Mouse (Mus musculus) hindbrain, embryonic 15.5 days (tissue): ENCODE data around the gene 4930595D18Rik. TPM values are rescaled to one million over a fixed set of nuclear protein-coding genes. Genes with fewer than 3 reads are reported as not detected.
A peak's percentile ranks its signal among the peaks of the same experiment; 100 is the strongest.

Experiments used
- ATAC-seq: fragments of 200-750 bp; cut with Nextera tagmentation; 2 replicates; pipeline ENCODE4 v1.8.0; 2017; ENCODE audit warnings: low read depth, moderate number of reproducible peaks, moderate TSS enrichment; ENCODE audit not compliant: low FRiP score
- H3K27ac ChIP-seq: fragments of 300-500 bp; sonication (generic); replicated peaks from 2 replicates; pipeline ENCODE4 v1.5.1; 2015; ENCODE audit warnings: mild to moderate bottlenecking, inconsistent platforms
- H3K27me3 ChIP-seq: fragments of 300-500 bp; sonication (generic); 2 replicates; pipeline ENCODE4 v1.6.1; 2015; ENCODE audit warnings: control low read depth, inconsistent platforms
- H3K36me3 ChIP-seq: fragments of 300-500 bp; sonication (generic); 2 replicates; pipeline ENCODE4 v1.6.1; 2015; ENCODE audit warnings: control low read depth, inconsistent platforms
- H3K4me1 ChIP-seq: fragments of 300-500 bp; sonication (generic); replicated peaks from 2 replicates; pipeline ENCODE4 v1.6.1; 2015; ENCODE audit warnings: control low read depth, inconsistent platforms
- H3K4me2 ChIP-seq: fragments of 300-500 bp; sonication (generic); 2 replicates; pipeline ENCODE4 v1.6.1; 2015; ENCODE audit warnings: moderate library complexity, mild to moderate bottlenecking, inconsistent platforms
- H3K4me3 ChIP-seq: fragments of 300-500 bp; sonication (generic); 2 replicates; pipeline ENCODE4 v1.5.1; 2015; ENCODE audit warnings: mild to moderate bottlenecking, inconsistent platforms
- H3K9ac ChIP-seq: fragments of 300-500 bp; sonication (generic); 2 replicates; pipeline ENCODE4 v1.6.1; 2015; ENCODE audit warnings: inconsistent platforms
- H3K9me3 ChIP-seq: fragments of 300-500 bp; sonication (generic); 2 replicates; pipeline ENCODE4 v1.6.1; 2016; ENCODE audit warnings: control low read depth, inconsistent platforms
- WGBS: fragments of 180-500 bp; shearing (Covaris S2); methylation state at CpG from one replicate; pipeline ENCODE4 v1.1.7; 2015; 5-methylcytosine and 5-hydroxymethylcytosine counted together
- polyA plus RNA-seq: library from polyadenylated mRNA; unstranded; fragments of >200 nt; fragmentation: Nextera tagmentation; extraction: Ambion mirVana; gene quantifications from 2 replicates; pipeline ENCODE4 v1.2.1, GENCODE M21; 2015

4930595D18Rik gene
- polyA plus RNA-seq, 1 experiment from 2014 or later, result not detected

DNA sequence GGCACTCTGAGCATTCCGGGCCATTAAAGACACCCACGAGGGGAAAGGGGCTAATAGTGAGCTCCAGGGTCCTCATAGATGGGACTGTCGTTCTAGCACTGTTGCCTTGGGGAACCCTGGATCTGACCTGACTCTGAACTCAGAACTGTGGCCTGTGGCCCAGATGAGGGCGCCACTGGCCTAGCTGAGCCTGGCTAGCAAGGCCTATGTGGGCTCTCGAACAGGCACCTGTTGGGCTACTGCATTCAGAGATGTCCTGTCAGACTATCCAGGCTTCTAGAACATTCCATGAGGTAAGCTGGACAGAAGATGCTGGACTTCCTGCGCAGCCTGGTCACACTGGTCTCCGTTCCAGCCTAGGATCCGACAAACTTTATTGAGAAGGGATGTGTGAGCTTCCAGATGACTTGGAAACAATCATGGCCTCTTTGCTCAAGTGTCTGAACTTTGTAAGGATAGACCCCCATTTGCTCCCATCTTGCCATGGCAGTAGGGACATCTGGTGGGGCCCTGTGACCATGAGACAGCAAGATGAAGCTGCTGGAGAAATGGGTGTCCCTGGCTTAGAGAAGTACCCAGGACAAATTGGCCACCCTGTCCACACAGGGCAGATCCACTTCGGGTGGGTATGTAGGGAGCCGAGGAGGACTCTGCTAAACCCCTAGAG, 19.0 kb downstream of the 4930595D18Rik start:
- peak overlapping the region; percentile 90 for H3K4me3 ChIP-seq
- H3K27me3 ChIP-seq, result no peaks in the 10 kb centered on the region
- H3K4me2 ChIP-seq, result peak overlapping the region; percentile 78
- WGBS, result 60% methylated on average over 10 of the region's 10 CpGs
- H3K4me1 ChIP-seq, result peaks cover 75% of the 10 kb centered on the region
- peak overlapping the region; percentile 38; the same call in 1 of the 2 replicates for H3K9ac ChIP-seq
- no peaks in the 10 kb centered on the region for H3K9me3 ChIP-seq
- peak overlapping the region; percentile 91 for H3K27ac ChIP-seq
- H3K36me3 ChIP-seq, result no peaks in the 10 kb centered on the region
- peak; percentile 0; the same call in 1 of the 2 replicates for ATAC-seq

GRCm38 (mm10) chr12:111164310-111164751, 20.0 kb downstream of the 4930595D18Rik start:
- Histone ChIP-seq H3K9ac (peak overlapping the region; percentile 42), H3K36me3 (no peaks in the 10 kb centered on the region), H3K27ac (peak overlapping the region; percentile 91), H3K4me1 (peaks cover 73% of the 10 kb centered on the region), H3K27me3 (no peaks in the 10 kb centered on the region), H3K4me2 (peak overlapping the region; percentile 59), H3K4me3 (peak overlapping the region; percentile 33), H3K9me3 (no peaks in the 10 kb centered on the region)
- peak; percentile 84 for ATAC-seq
- WGBS, result under 1% methylated on average over 13 of the region's 13 CpGs

- peak overlapping the region; percentile 58 for H3K4me2 ChIP-seq
These were observed 21.8 kb downstream of the 4930595D18Rik start for GRCm38 (mm10) chr12:111162312-111163061.

GRCm38 (mm10) chr12:111161943-111162311, 22.4 kb downstream of the 4930595D18Rik start:
- H3K27ac ChIP-seq, result peak overlapping the region; percentile 93
- WGBS, result 30% methylated on average over 7 of the region's 7 CpGs
- peak overlapping the region; percentile 30 for H3K4me3 ChIP-seq
- H3K27me3 ChIP-seq, result no peaks in the 10 kb centered on the region
- H3K4me1 ChIP-seq, result peaks cover 55% of the 10 kb centered on the region
- no peaks in the 10 kb centered on the region for H3K36me3 ChIP-seq
- peak overlapping the region; percentile 58 for H3K4me2 ChIP-seq
- no peaks in the 10 kb centered on the region for H3K9me3 ChIP-seq
- peak overlapping the region; percentile 39 for H3K9ac ChIP-seq
- no peak for ATAC-seq

More at GRCm38 (mm10) chr12:111162312-111163061, 21.8 kb downstream of the 4930595D18Rik start:
- no peaks in the 10 kb centered on the region for H3K9me3 ChIP-seq
- H3K27me3 ChIP-seq, result no peaks in the 10 kb centered on the region
- H3K27ac ChIP-seq, result peak overlapping the region; percentile 93
- peak overlapping the region; percentile 30 for H3K4me3 ChIP-seq
- H3K4me1 ChIP-seq, result peaks cover 56% of the 10 kb centered on the region
- peak; percentile 73 for ATAC-seq
- H3K36me3 ChIP-seq, result no peaks in the 10 kb centered on the region
- WGBS, result 5% methylated on average over 16 of the region's 16 CpGs
- peak overlapping the region; percentile 39 for H3K9ac ChIP-seq

DNA sequence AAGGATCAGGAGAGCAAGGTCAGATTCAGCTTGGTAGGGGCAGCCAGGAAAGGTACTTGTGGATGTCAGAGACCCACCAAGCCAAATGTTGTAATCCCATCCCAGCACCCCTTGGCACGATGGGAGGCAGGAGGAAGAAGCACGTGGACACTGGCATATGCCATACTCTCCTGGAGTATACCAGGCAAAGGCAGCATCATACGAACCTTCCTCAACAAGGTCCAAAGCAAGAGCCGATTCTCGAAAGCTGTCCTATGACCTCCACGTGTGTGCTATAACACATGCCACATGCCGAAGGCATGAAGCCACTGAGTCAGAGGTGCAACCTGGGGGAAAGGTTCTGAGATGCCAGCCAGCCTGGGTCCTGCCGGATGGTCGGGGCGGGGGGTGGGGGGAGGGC, 23.4 kb downstream of the 4930595D18Rik start:
- H3K4me1 ChIP-seq, result peaks cover 54% of the 10 kb centered on the region
- no peaks in the 10 kb centered on the region for H3K9me3 ChIP-seq
- H3K36me3 ChIP-seq, result no peaks in the 10 kb centered on the region
- ATAC-seq, result no peak
- H3K9ac ChIP-seq, result no peak overlapping the region
- no peak overlapping the region for H3K4me3 ChIP-seq
- no peak overlapping the region for H3K4me2 ChIP-seq
- H3K27me3 ChIP-seq, result no peaks in the 10 kb centered on the region
- 94% methylated on average over 10 of the region's 10 CpGs for WGBS
- H3K27ac ChIP-seq, result no peak overlapping the region

GRCm38 (mm10) chr12:111159659-111160428, 24.4 kb downstream of the 4930595D18Rik start:
- H3K36me3 ChIP-seq, result no peaks in the 10 kb centered on the region
- H3K27me3 ChIP-seq, result no peaks in the 10 kb centered on the region
- H3K27ac ChIP-seq, result no peak overlapping the region
- H3K4me3 ChIP-seq, result no peak overlapping the region
- no peak overlapping the region for H3K4me2 ChIP-seq
- 67% methylated on average over 12 of the region's 12 CpGs for WGBS
- H3K9ac ChIP-seq, result no peak overlapping the region
- H3K9me3 ChIP-seq, result no peaks in the 10 kb centered on the region
- no peak for ATAC-seq
- H3K4me1 ChIP-seq, result peaks cover 45% of the 10 kb centered on the region

GRCm38 (mm10) chr12:111155756-111156155, 28.5 kb downstream of the 4930595D18Rik start:
- no peaks in the 10 kb centered on the region for H3K36me3 ChIP-seq
- no peak overlapping the region for H3K4me3 ChIP-seq
- WGBS, result 100% methylated on average over 1 of the region's 1 CpGs
- H3K9me3 ChIP-seq, result no peaks in the 10 kb centered on the region
- no peaks in the 10 kb centered on the region for H3K27me3 ChIP-seq
- ATAC-seq, result no peak
- no peak overlapping the region for H3K27ac ChIP-seq
- no peak overlapping the region for H3K4me2 ChIP-seq
- no peak overlapping the region for H3K9ac ChIP-seq
- H3K4me1 ChIP-seq, result peaks cover 8% of the 10 kb centered on the region; the same call in 1 of the 2 replicates

- H3K4me2 ChIP-seq, result no peak overlapping the region
- no peak for ATAC-seq
- no peaks in the 10 kb centered on the region for H3K9me3 ChIP-seq
- H3K27ac ChIP-seq, result no peak overlapping the region
- H3K27me3 ChIP-seq, result no peaks in the 10 kb centered on the region
- WGBS, result 91% methylated on average over 6 of the region's 6 CpGs
- no peak overlapping the region for H3K4me3 ChIP-seq
- no peak overlapping the region for H3K9ac ChIP-seq
- H3K36me3 ChIP-seq, result no peaks in the 10 kb centered on the region
- peaks cover under 1% of the 10 kb centered on the region; the same call in 1 of the 2 replicates for H3K4me1 ChIP-seq
These were observed 29.6 kb downstream of the 4930595D18Rik start for GRCm38 (mm10) chr12:111154641-111155040.

- 67% methylated on average over 5 of the region's 5 CpGs for WGBS
- no peak overlapping the region for H3K4me2 ChIP-seq
- no peak overlapping the region for H3K9ac ChIP-seq
- H3K9me3 ChIP-seq, result no peaks in the 10 kb centered on the region
- H3K4me3 ChIP-seq, result no peak overlapping the region
- H3K4me1 ChIP-seq, result no peaks in the 10 kb centered on the region; the same call in 1 of the 2 replicates
- H3K27me3 ChIP-seq, result no peaks in the 10 kb centered on the region
- ATAC-seq, result no peak
- no peaks in the 10 kb centered on the region for H3K36me3 ChIP-seq
- peak overlapping the region; percentile 25; the same call in 1 of the 2 replicates for H3K27ac ChIP-seq
These were observed 30.3 kb downstream of the 4930595D18Rik start for GRCm38 (mm10) chr12:111153946-111154345.

GRCm38 (mm10) chr12:111152981-111153710, 31.1 kb downstream of the 4930595D18Rik start:
- Histone ChIP-seq H3K9ac (no peak overlapping the region), H3K9me3 (no peaks in the 10 kb centered on the region), H3K27ac (peak overlapping the region; percentile 31; the same call in 1 of the 2 replicates), H3K4me3 (no peak overlapping the region), H3K4me1 (no peaks in the 10 kb centered on the region; the same call in 1 of the 2 replicates), H3K27me3 (no peaks in the 10 kb centered on the region), H3K36me3 (no peaks in the 10 kb centered on the region), H3K4me2 (no peak overlapping the region)
- peak; percentile 12; the same call in 1 of the 2 replicates for ATAC-seq
- 61% methylated on average over 7 of the region's 7 CpGs for WGBS

DNA sequence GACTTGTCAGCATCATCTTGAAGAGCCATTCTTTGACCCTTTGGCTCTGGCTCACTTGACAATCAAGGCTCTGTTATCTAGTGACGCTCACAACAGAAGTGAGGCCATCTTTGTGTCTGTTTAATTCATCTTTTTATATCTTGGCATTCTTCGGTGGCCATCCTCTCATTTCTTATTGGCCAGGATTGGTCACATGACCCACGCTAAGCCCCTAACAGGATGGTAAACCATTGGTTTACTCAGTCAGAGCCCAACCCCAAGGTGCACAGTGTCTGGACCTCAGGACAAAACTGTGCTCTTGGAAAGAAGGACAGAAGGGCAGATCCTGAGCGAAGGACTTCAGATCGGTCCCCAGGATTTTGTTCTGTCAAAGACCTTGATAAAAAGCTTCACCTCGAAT, 31.7 kb downstream of the 4930595D18Rik start:
- 84% methylated on average over 6 of the region's 6 CpGs for WGBS
- no peak overlapping the region for H3K4me3 ChIP-seq
- no peaks in the 10 kb centered on the region for H3K27me3 ChIP-seq
- no peaks in the 10 kb centered on the region for H3K9me3 ChIP-seq
- H3K4me2 ChIP-seq, result no peak overlapping the region
- no peak overlapping the region for H3K27ac ChIP-seq
- H3K4me1 ChIP-seq, result no peaks in the 10 kb centered on the region; the same call in 1 of the 2 replicates
- no peaks in the 10 kb centered on the region for H3K36me3 ChIP-seq
- H3K9ac ChIP-seq, result no peak overlapping the region
- ATAC-seq, result no peak
